Mouse (Mus musculus): ENCODE measurements at regions not wholly inside any gene's neighbourhood (a gene's known extent, or its start where the extent isn't known, plus 50 kb on each side); places are given as distances from the start of the nearest gene placed in this dataset.

DNA sequence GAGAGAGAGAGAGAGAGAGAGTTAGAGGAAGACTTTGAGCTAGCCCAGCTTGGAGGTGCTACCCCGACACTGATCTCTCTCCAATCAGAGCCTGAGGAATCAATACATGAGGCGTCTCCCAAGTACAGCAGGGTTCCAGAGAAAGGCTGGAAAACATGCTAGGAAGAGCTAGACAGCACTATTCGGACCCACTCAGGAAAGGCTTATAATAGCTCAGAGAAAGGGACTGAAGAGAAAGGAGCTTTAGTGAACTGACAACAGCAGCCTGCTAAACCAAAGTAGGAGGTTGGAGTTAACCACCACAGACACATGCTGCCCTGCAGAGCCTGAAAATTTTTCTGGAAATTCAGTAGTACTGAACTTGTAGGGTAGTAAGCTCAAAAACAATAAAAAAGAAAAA, 831.3 kb downstream of the Adgrl2 start:
- CTCF ChIA-PET, result no interaction called here

DNA sequence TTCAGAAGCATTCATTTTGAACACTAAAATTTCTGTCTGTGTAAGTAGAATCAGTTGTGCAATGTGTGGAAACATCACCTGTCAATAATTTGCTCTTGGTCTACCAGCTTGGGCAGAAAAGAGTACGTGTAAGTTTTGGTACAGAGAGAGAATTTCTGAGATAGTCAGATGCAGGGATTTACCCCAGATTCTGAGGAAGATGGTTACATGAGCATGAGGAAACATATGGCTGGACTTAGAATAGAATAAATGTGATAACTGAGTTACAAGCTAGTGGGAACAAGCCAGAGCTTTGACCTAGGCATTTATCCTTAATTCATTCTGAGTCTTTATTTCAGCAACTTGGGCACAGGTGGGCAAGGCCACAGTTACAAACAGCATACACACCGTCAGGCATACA, 831.8 kb downstream of the Adgrl2 start:
- CTCF ChIA-PET, result no interaction called here

GRCm38 (mm10) chr3:148143776-148144175, 846.6 kb downstream of the Adgrl2 start:
- CTCF ChIA-PET, result no interaction called here

DNA sequence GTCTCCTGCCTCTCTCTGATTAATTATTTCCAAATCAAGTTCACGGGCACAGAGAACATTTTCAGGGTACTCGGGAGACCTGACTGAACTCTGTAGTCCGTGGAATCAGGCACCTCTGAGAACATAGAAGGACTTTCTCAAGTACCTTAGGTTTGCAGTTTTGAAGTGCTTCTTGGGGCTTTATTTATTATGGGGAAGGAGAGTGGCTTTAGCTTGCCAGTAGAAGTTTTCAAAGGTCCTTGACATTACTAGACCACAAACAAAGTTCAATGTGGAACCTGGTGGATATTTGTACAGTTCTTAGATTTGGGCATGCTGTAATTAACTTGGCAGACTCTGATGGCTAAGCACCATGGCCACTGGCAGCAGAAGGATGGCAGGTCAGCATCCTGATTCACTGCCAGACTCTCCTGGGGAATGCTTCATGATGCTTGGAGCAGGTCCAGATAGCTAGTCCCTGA, 853.5 kb downstream of the Adgrl2 start:
- CTCF ChIA-PET, result interaction anchor here (0.5 kb wide), 1 partner anchor 115 kb away, joined by 7 read pairs; no protein-coding TSS in a partner anchor

- CTCF ChIA-PET, result no interaction called here
These were observed 855.7 kb downstream of the Adgrl2 start for GRCm38 (mm10) chr3:148134646-148135045.

DNA sequence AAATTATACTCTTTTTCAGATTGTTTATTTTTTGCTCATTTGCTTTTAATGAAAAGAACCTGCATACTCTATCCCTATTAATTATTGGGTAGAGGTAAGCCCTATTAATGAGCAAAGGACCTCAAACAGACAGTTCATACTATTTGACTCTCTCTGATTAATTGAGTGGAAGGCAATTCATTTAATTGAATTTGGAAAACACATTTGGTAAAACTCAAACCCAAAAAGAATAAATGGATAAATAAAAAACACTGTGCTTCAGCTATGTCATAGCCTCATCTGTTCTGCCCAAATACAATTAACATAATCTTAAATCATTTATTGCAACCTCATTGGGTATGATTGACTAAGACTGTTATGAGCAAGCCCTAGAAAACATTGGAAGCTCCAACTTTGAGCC, 874.8 kb downstream of the Adgrl2 start:
- CTCF ChIA-PET, result no interaction called here

DNA sequence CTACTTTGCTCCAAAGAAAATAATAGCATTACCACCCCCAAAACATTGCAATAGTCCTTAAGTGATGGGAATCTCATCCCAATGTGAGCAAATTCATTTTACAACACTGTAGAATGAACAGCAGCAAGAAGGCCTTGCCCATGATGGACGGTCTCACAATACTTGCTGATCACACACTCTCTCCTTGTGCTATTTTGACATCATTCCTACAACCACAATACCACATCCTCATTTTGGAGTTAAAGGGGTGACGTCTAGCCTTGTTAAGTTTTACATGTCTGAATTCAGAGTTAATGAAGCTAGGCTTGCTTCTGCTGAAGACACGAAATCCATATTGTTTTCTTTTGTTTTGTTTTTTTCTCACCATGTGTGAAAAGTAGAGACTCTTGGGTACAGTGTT, 878.2 kb downstream of the Adgrl2 start:
- CTCF ChIA-PET, result no interaction called here

DNA sequence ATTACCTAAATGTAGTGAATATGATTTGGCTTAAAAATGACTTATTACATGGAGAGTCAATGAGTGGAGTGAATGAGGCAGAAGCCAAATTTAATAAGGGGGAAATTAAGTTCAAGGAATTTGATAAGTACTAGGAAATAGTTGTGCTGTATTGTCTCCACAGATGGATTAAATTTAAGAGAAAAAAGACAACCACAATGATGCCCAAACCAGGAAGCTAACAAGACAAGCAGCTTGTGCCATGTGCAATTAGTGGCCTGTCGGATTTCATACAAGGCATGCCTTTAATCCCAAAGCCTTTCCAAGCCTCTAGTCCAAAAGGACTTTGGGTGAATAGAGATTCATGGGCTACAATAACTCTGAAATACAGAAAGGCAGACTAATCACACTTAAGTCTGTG, 883.3 kb downstream of the Adgrl2 start:
- CTCF ChIA-PET, result no interaction called here

GRCm38 (mm10) chr3:148093930-148094329, 896.4 kb downstream of the Adgrl2 start:
- CTCF ChIA-PET, result no interaction called here

- CTCF ChIA-PET, result no interaction called here
These were observed 914.5 kb downstream of the Adgrl2 start for GRCm38 (mm10) chr3:148075841-148076240.

DNA sequence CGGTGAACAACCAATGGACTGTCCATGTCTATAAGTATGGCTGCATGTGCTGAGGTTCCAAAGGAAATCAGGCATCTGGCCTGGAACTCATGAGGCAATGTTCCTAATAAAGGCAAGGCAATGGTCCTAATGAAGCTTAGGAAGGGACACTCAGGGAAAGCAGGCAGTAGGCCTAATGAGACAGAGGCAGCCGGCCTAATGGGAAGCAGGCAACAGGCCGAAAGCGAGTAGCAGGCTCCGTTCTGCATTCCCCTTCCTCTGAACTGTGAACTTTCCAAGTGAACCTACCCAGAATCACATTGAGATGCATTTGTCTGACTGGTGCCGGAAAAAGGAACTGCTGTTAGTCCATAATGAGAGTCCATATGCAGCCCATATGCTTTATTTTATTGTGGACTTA, 923.7 kb downstream of the Adgrl2 start:
- CTCF ChIA-PET, result no interaction called here

DNA sequence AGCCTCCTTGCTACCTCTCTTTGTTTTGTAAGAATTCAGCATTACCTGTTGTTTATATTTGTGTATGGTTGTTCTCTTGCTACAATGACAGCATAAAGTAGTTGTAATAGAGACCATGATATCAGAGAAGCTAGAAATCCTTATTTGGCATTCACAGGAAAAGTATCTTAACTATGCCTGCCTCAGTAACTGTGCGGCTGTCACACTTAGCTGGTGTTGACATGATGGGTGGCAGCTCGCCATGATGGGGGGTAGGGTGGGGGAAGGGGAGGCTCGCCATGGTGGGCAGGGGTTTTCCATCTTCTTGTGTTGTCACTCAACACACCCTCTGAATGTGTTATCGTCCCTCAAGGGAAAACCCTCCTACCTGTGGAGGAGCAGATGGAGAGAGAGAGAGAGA, 934.3 kb downstream of the Adgrl2 start:
- CTCF ChIA-PET, result no interaction called here

DNA sequence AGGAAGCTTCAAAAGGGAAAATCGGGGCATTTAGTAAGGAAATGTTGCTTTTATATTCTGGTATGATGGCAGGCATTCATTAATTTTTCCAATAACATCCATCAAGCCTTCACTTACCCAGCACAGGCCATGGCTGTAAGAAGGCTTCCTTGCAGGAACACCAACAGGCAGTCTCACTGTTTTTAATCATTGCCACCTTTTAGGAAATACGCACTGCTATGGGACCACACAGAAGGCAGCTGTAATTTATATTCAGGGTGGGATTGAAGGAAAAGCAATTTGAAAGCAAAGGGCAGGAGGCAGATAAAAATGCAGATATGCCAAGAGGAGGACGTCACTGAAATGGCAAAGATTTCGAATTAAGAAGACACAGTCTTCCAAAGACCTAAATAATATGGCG, 937.8 kb downstream of the Adgrl2 start:
- CTCF ChIA-PET, result no interaction called here

DNA sequence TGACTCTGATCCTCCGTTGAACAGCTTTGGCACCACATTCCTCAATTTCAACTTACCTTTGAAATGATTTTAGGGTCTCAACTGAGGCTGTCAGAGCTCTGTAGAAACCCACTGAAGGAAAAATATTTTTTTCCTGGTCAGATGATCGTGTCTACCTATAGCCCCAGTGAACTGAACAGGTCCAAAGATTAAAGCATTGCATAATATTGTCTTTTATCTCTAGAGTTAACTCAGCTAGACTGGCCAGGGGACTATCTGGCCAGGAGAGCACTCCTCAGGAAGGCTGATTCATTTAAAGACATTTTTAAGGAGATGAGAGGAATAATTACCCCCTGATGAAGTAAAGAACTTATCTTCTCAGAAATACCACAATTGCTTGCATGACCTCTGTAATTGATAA, 942.1 kb downstream of the Adgrl2 start:
- CTCF ChIA-PET, result no interaction called here

DNA sequence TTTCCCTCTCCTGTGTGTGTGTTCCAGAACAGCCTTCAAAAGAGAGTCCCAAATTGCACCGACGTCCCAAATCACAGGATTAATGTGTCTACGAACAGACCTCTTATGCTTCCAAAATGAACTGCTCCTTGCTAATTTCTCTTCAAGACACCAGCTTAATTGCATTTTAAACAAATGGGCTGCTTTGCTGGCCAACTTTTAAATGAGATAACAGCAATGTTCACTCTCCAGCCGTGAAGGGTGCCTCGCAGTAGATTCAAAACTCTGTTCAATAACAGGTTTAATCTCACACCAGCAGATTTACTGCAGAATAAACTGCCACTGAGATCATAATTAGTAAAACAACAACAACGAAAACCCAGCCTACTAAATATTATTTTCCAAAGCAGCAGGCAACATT, 957.8 kb downstream of the Adgrl2 start:
- CTCF ChIA-PET, result no interaction called here

DNA sequence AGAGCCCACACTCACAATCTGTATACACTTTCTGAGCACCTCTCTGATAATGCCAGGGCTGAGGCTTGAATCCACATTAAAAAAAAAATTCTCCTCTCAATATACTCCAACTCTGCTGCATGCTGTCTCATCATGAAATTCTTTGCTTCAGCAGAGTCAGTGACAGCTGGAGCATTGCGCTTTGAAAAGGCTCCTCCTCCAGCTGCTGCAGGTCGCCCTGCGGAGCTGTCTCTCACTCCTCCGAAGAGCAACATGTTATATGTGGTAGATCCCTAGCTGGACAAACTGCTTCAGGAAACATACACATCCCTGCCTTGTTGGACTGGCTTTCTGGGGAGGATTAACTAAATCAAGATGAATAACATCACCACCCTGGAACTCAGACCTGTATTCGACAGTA, 984.5 kb downstream of the Adgrl2 start:
- CTCF ChIA-PET, result no interaction called here

DNA sequence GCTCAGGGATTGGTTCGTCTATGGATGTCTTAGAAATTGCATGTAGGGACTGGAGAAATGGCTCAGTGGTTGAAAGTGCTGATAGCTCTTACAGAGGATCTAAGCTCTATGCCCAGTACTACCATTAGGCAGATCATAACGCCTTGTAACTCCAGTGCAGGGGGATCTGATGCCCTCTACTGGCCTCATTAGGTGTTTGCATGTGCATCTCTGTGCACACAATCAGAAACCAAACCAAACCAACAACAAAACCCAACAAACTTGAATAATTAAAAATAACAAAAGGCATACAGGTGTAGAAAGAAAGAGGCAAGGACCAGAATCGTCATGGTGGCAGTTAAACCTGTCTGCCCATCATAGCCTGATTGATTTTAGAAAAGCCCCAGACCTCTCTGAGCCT, 986.3 kb downstream of the Adgrl2 start:
- CTCF ChIA-PET, result no interaction called here

DNA sequence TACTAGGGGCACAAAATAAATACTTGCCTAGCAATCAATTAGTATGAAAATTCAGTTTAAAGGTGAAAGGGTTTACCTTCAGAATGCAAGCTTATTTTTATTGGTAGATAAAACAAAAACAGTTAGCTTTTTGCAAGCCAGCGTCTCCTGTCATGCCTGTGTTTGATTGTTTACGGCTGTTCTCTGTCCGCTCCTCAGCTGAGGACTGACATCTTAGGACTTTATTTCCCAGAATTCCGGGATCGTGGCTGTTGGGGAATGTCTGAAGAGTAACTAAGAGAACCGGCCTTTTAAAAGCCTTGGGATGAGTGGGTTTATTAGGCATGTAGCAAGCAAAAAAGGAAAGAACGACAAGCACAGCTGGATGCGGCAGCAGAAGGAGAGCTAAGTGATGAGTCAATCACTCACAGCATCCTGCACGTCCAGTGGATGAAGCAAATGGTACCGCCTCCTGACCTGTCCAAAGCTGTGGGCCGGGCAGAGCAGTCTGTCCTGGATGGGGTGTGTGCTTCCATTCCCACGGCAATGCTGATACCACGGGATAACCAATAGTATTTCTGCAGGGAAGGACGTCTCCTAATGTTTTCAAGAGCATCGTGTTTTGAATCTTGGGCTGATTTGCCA, 990.9 kb downstream of the Adgrl2 start:
- CTCF ChIA-PET, result interaction anchor here (0.6 kb wide), 1 partner anchor 87 kb away, joined by 4 read pairs; no protein-coding TSS in a partner anchor

- CTCF ChIA-PET, result no interaction called here
These were observed 998.6 kb downstream of the Adgrl2 start for GRCm38 (mm10) chr3:147991738-147992137.

- CTCF ChIA-PET, result no interaction called here
These were observed 999.5 kb downstream of the Adgrl2 start for GRCm38 (mm10) chr3:147990831-147991230.

GRCm38 (mm10) chr3:147982831-147983230, 1007.5 kb downstream of the Adgrl2 start:
- CTCF ChIA-PET, result no interaction called here

GRCm38 (mm10) chr3:147981621-147982020, 1008.7 kb downstream of the Adgrl2 start:
- CTCF ChIA-PET, result no interaction called here

GRCm38 (mm10) chr3:147976579-147976978, 1013.8 kb downstream of the Adgrl2 start:
- CTCF ChIA-PET, result no interaction called here

GRCm38 (mm10) chr3:147976069-147976468, 1014.3 kb downstream of the Adgrl2 start:
- CTCF ChIA-PET, result no interaction called here

GRCm38 (mm10) chr3:147975500-147975899, 1014.9 kb downstream of the Adgrl2 start:
- CTCF ChIA-PET, result no interaction called here
